Mouse (Mus musculus) stomach, embryonic 16.5 days (tissue): ENCODE results near the gene Dazap1. TPM values are rescaled to one million over a fixed set of nuclear protein-coding genes. Genes with fewer than 3 reads are reported as not detected.

Source experiments
- ATAC-seq: fragments of 200-750 bp; cut with Nextera tagmentation; 2 replicates; pipeline ENCODE4 v1.8.0; 2017; ENCODE audit warnings: moderate number of reproducible peaks, moderate TSS enrichment; ENCODE audit not compliant: insufficient read depth, low FRiP score
- H3K27ac ChIP-seq: fragments of 300-500 bp; sonication (generic); 2 replicates; pipeline ENCODE4 v1.5.1; 2014; ENCODE audit warnings: low read length
- H3K27me3 ChIP-seq: fragments of 300-500 bp; sonication (generic); 2 replicates; pipeline ENCODE4 v1.6.1; 2014; ENCODE audit warnings: low read length, control low read depth, mixed read lengths; ENCODE audit not compliant: control insufficient read depth, insufficient read depth
- H3K36me3 ChIP-seq: fragments of 300-500 bp; sonication (generic); 2 replicates; pipeline ENCODE4 v1.6.1; 2014; ENCODE audit warnings: low read length; ENCODE audit not compliant: control insufficient read depth, insufficient read depth
- H3K4me1 ChIP-seq: fragments of 300-500 bp; sonication (generic); 2 replicates; pipeline ENCODE4 v1.6.1; 2014; ENCODE audit warnings: low read length, control low read depth, mixed read lengths; ENCODE audit not compliant: control insufficient read depth, insufficient read depth
- H3K4me2 ChIP-seq: fragments of 300-500 bp; sonication (generic); 2 replicates; pipeline ENCODE4 v1.6.1; 2014; ENCODE audit warnings: low read depth, low read length, mixed read lengths
- H3K4me3 ChIP-seq: fragments of 300-500 bp; sonication (generic); replicated peaks from 2 replicates; pipeline ENCODE4 v1.5.1; 2014; ENCODE audit warnings: mild to moderate bottlenecking, low read length
- H3K9ac ChIP-seq: fragments of 300-500 bp; sonication (generic); 2 replicates; pipeline ENCODE4 v1.6.1; 2014; ENCODE audit warnings: low read length
- H3K9me3 ChIP-seq: fragments of 300-500 bp; sonication (generic); replicated peaks from 2 replicates; pipeline ENCODE4 v1.6.1; 2016; ENCODE audit warnings: low read length, control low read depth; ENCODE audit not compliant: control insufficient read depth
- WGBS: fragments of 180-500 bp; shearing (Covaris S2); extraction: QIAGEN DNeasy Blood & Tissue Kit; methylation state at CpG from one replicate; pipeline ENCODE4 v1.1.7; 2014; 5-methylcytosine and 5-hydroxymethylcytosine counted together
- polyA plus RNA-seq: library from polyadenylated mRNA; unstranded; fragments of >200 nt; fragmentation: Nextera tagmentation; extraction: Ambion mirVana; gene quantifications from 2 replicates; pipeline ENCODE4 v1.2.1, GENCODE M21; 2015

The Dazap1 gene
- polyA plus RNA-seq, 1 experiment from 2014 or later = 43.9 TPM

- Histone ChIP-seq H3K36me3 (peaks cover 6% of the 10 kb centered on the region; the same call in 1 of the 2 replicates), H3K27me3 (no peaks in the 10 kb centered on the region), H3K9me3 (no peaks in the 10 kb centered on the region), H3K4me3 (no peak overlapping the region), H3K4me1 (peaks cover 47% of the 10 kb centered on the region), H3K9ac (no peak overlapping the region), H3K27ac (no peak overlapping the region), H3K4me2 (no peak overlapping the region)
- 90% methylated on average over 10 of the region's 10 CpGs for WGBS
- ATAC-seq = no peak
These were observed 1.6 kb downstream of the Dazap1 start for GRCm38 (mm10) chr10:80262776-80263365.

DNA sequence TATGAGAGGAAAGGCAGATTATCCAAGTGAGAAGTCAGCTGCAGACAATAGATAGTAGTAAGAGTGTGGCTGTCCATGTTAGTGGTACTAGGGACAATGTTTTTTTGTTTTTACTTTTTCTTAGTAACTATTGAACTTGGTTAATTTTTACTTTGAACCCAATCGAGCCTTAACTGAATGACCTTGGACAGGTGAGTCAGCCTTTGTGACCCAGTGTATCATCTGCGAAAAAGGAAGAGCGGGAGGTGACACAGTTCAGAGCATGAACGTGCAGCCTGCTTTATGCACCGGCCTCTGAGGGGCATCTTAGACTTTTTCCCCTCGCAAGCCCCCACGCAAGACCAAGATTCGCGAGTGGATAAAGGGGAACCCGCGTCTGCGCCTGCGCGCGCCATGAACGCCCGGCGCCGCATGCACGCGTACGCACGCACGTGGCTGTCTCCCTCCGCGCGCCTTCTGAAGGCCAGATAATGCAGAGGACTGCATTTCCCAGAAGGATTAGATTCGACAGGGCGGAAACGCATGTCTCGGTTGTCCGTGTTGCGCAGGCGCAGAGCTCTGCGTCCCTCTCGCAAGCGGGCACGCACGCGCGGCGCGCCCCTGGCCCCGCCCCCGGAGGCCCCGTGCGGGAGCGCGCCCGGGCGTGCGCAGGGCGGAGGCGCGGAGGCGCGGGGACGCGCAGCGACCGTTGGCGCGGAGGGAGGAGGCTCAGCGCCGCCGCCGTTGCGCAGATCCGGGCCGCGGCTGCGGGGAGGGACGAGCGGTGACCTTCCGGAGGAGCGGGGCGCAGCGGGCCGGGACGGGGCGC is 3.3 kb downstream of the Dazap1 start:
- H3K4me3 ChIP-seq = peak overlapping the region; percentile 93
- H3K36me3 ChIP-seq = no peaks in the 10 kb centered on the region
- no peaks in the 10 kb centered on the region for H3K27me3 ChIP-seq
- H3K9ac ChIP-seq = peak overlapping the region; percentile 99
- WGBS = 2% methylated on average over 64 of the region's 81 CpGs
- ATAC-seq = peak; percentile 45
- H3K27ac ChIP-seq = peak overlapping the region; percentile 80
- no peaks in the 10 kb centered on the region for H3K9me3 ChIP-seq
- peak overlapping the region; percentile 75 for H3K4me2 ChIP-seq
- peaks cover 48% of the 10 kb centered on the region for H3K4me1 ChIP-seq

- no peak for ATAC-seq
- H3K4me1 ChIP-seq = peaks cover 42% of the 10 kb centered on the region
These were observed 3.8 kb downstream of the Dazap1 start for GRCm38 (mm10) chr10:80265149-80265486.

DNA sequence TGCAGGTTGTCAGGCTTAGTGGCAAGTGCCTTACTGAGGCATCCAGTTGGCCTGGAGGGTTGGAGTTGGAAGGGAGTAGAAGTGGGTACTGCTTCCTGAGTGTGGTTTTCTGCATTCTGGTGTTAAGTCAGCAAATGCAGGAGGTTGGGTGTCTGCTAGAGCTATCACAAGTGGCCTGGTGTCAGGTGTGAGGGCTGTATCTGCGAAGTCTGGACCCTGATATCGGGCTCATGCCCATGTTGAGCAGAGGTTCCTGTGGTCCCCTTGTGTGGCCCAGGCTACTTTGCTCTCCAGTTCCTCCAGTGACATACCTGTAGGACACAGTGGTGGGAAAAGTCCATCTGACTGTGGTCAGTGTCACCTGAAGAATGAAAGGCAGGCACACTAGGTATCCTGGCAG is 8.8 kb downstream of the Dazap1 start:
- peak overlapping the region; percentile 33 for H3K9ac ChIP-seq

More at GRCm38 (mm10) chr10:80265149-80265486, 3.8 kb downstream of the Dazap1 start:
- Histone ChIP-seq H3K4me3 (peak overlapping the region; percentile 93), H3K36me3 (no peaks in the 10 kb centered on the region), H3K9me3 (no peaks in the 10 kb centered on the region), H3K27ac (peak overlapping the region; percentile 80), H3K9ac (peak overlapping the region; percentile 99), H3K27me3 (no peaks in the 10 kb centered on the region), H3K4me2 (peak overlapping the region; percentile 63)
- WGBS = under 1% methylated on average over 18 of the region's 18 CpGs

GRCm38 (mm10) chr10:80270734-80271181 is 9.5 kb downstream of the Dazap1 start:
- H3K9ac ChIP-seq = 0 out of 2 replicates have a peak overlapping the region, but pooled peaks have one; percentile 33
- peaks cover 35% of the 10 kb centered on the region for H3K4me1 ChIP-seq
- no peak overlapping the region for H3K4me2 ChIP-seq
- H3K27me3 ChIP-seq = no peaks in the 10 kb centered on the region
- peak; percentile 14; the same call in 1 of the 2 replicates for ATAC-seq
- 68% methylated on average over 6 of the region's 6 CpGs for WGBS
- no peaks in the 10 kb centered on the region for H3K9me3 ChIP-seq
- H3K27ac ChIP-seq = peak overlapping the region; percentile 34; the same call in 1 of the 2 replicates
- no peak overlapping the region for H3K4me3 ChIP-seq
- H3K36me3 ChIP-seq = 0 out of 2 replicates have a peak, but pooled peaks cover 2% of the 10 kb centered on the region

More for the DNA sequence above, 8.8 kb downstream of the Dazap1 start:
- H3K27ac ChIP-seq = no peak overlapping the region
- H3K9me3 ChIP-seq = no peaks in the 10 kb centered on the region
- 90% methylated on average over 2 of the region's 2 CpGs for WGBS
- no peak overlapping the region for H3K4me3 ChIP-seq
- 0 out of 2 replicates have a peak, but pooled peaks cover 2% of the 10 kb centered on the region for H3K36me3 ChIP-seq
- ATAC-seq = no peak
- H3K4me1 ChIP-seq = peaks cover 36% of the 10 kb centered on the region
- H3K4me2 ChIP-seq = no peak overlapping the region
- no peaks in the 10 kb centered on the region for H3K27me3 ChIP-seq

GRCm38 (mm10) chr10:80271186-80271843 is 10.0 kb downstream of the Dazap1 start:
- Histone ChIP-seq H3K4me2 (no peak overlapping the region), H3K27me3 (no peaks in the 10 kb centered on the region), H3K4me1 (peaks cover 30% of the 10 kb centered on the region), H3K27ac (peak overlapping the region; percentile 38; the same call in 1 of the 2 replicates), H3K9me3 (no peaks in the 10 kb centered on the region), H3K4me3 (no peak overlapping the region), H3K36me3 (peaks cover 5% of the 10 kb centered on the region; the same call in 1 of the 2 replicates), H3K9ac (0 out of 2 replicates have a peak overlapping the region, but pooled peaks have one; percentile 33)
- no peak for ATAC-seq
- WGBS = 62% methylated on average over 5 of the region's 5 CpGs

DNA sequence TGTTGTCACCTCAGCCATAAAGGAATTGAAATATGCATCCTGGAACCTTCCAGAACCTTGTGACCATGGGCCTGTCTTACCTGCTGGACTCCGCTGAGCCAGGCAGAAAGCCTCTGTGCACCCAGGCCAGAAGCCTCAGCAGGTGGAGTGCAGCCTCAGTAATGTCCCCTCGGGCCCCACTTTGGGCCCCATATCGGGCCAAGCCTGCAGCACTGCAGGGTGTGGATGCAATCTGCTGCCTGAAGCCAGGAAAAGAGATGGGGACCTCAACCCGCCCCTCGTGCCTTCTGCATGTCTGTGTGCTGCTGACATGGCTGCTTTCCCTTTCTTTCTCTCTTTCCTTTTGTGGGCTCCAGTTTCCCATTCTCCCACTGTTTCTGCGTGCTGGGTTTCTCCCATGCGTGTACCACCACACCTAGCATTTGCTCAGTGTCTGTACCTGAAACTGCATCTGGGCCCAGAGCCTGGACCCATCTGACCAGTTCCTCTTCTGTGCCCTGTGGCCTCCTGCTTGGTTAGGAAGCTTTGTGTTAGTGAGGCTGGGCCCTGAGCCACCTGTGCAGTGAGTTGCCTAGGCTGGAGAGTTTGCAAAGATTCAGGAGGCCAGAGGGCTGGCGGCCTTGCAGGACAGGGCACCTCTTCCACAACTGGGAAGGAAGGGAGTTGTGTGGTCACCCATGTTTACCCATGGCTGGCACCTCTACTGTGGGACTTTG is 10.7 kb downstream of the Dazap1 start:
- peaks cover 6% of the 10 kb centered on the region for H3K36me3 ChIP-seq
- peak overlapping the region; percentile 38 for H3K27ac ChIP-seq
- ATAC-seq = no peak
- no peaks in the 10 kb centered on the region for H3K9me3 ChIP-seq
- H3K4me3 ChIP-seq = no peak overlapping the region
- H3K27me3 ChIP-seq = no peaks in the 10 kb centered on the region
- WGBS = 81% methylated on average over 8 of the region's 8 CpGs
- H3K4me2 ChIP-seq = no peak overlapping the region
- peaks cover 23% of the 10 kb centered on the region for H3K4me1 ChIP-seq
- H3K9ac ChIP-seq = no peak overlapping the region

DNA sequence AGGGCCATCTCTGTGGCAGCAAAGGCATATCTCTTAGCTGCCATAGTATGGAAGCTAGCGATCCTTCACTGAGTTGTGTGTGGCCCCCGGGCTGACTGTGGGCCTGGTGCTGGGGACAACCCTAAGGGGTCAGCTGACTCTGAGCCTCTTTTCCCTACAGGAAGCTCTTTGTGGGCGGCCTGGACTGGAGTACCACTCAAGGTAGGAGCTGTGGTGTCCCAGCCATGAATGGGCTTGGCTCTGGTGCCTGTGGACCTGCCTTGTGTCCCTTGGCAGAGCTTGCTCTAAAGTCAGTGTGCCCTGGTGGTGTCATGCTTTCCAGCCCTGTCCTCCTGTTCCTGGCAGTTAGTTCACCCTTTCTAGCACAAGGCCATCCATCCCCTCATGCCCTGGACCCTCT is 12.6 kb downstream of the Dazap1 start:
- ATAC-seq = no peak
- peaks cover 20% of the 10 kb centered on the region for H3K36me3 ChIP-seq
- H3K4me3 ChIP-seq = no peak overlapping the region
- H3K9me3 ChIP-seq = no peaks in the 10 kb centered on the region
- H3K27ac ChIP-seq = no peak overlapping the region
- WGBS = 89% methylated on average over 3 of the region's 3 CpGs
- H3K27me3 ChIP-seq = no peaks in the 10 kb centered on the region
- H3K4me1 ChIP-seq = peaks cover 10% of the 10 kb centered on the region
- H3K9ac ChIP-seq = no peak overlapping the region
- H3K4me2 ChIP-seq = no peak overlapping the region
